Mouse (Mus musculus): ENCODE data around the gene Lcp2.

- TF ChIP-seq MYC (IDR thresholded peaks at IDR 0.05; ENCODE audit: low read depth, low read length) (no peak), SIN3A (IDR thresholded peaks at IDR 0.05; ENCODE audit: low read length) (no peak), ZNF384 (IDR thresholded peaks at IDR 0.05; ENCODE audit: low read depth, low read length) (no peak), POLR2A (IDR thresholded peaks at IDR 0.05; ENCODE audit: low read depth, low read length) (no peak), CTCF (conservative IDR thresholded peaks at IDR 0.05 in 1 of 2, IDR thresholded peaks at IDR 0.05 in 1 of 2; ENCODE audit: low read depth in 2 of 2, low read length in 2 of 2) (no peak)
These were observed 65.2 kb downstream of the Lcp2 start for GRCm38 (mm10) chr11:34111940-34112339.
